ENCODE assay signal across 12 mouse cellular contexts in genomic region chr4:125534991-125535401, GRCm38 (mm10). TPM values are rescaled to one million over a fixed set of nuclear protein-coding genes. Genes with fewer than 3 reads are reported as not detected.
DNase-seq lines count a peak whose midpoint lies in the region; ATAC-seq and TF ChIP-seq lines count a peak whose summit lies in the region.
"Had no signal": no experiment of that assay in that cellular context is flagged by ENCODE, and none has a peak within 500 bp of the region (broad histone marks: within the 10 kb centered on the region; RNA-seq: fewer than 3 reads in every experiment).

No protein-coding gene starts in this region.

- intact Hi-C loops in left cerebral cortex, postnatal 14 days (cut with DNase I) = no loop called here

- no peak for TF ChIP-seq CTCF in liver, postnatal 0 days (IDR thresholded peaks at IDR 0.05; ENCODE audit: low read depth)

- H3K9me3 ChIP-seq in forebrain, embryonic 10.5 days = no peaks in the 10 kb centered on the region
- H3K9me3 ChIP-seq in hindbrain, embryonic 15.5 days = no peaks in the 10 kb centered on the region
- H3K9me3 ChIP-seq in midbrain, embryonic 16.5 days (replicated peaks; ENCODE audit: control insufficient read depth, low read length, poor library complexity, severe bottlenecking) = no peaks in the 10 kb centered on the region
- no peaks in the 10 kb centered on the region for H3K9me3 ChIP-seq in liver, postnatal 0 days (ENCODE audit: low read length)
- H3K9me3 ChIP-seq: embryonic facial prominence, embryonic 13.5 days; intestine, embryonic 15.5 days; megakaryocyte, embryonic 14.5 days had no signal

- H3K27ac ChIP-seq in forebrain, embryonic 10.5 days = peak overlapping the region; percentile 83
- H3K27ac ChIP-seq in hindbrain, embryonic 15.5 days (replicated peaks) = no peak overlapping the region; the same call in 1 of the 2 replicates
- H3K27ac ChIP-seq in midbrain, embryonic 16.5 days (ENCODE audit: low read length) = no peak overlapping the region
- no peak overlapping the region for H3K27ac ChIP-seq in liver, postnatal 0 days (ENCODE audit: low read depth)
- H3K27ac ChIP-seq: embryonic facial prominence, embryonic 13.5 days; intestine, embryonic 15.5 days; liver, embryonic 14.5 days had no signal

- DNase-seq in R1 (ENCODE audit: low read depth, low spot score) = peak; percentile 78
- peak; percentile 61 for DNase-seq in forebrain, embryonic 10.5 days (ENCODE audit: extremely low spot score, low spot score)
- DNase-seq in left cerebral cortex, postnatal 14 days (ENCODE audit: low spot score in 2 of 2) = no peak
- no peak for DNase-seq in lung, postnatal 10 days
- DNase-seq in liver, postnatal 0 days = no peak
- DNase-seq in heart, adult 11 months = no peak

- 5% methylated on average over 11 of the region's 11 CpGs for WGBS in forebrain, embryonic 10.5 days
- 6% methylated on average over 11 of the region's 11 CpGs for WGBS in hindbrain, embryonic 15.5 days
- 11% methylated on average over 11 of the region's 11 CpGs for WGBS in midbrain, embryonic 16.5 days
- WGBS in liver, postnatal 0 days (ENCODE audit: insufficient replicate concordance) = 18% methylated on average over 11 of the region's 11 CpGs

- H3K27me3 ChIP-seq in forebrain, embryonic 10.5 days (ENCODE audit: poor library complexity, severe bottlenecking) = peaks cover 86% of the 10 kb centered on the region
- no peaks in the 10 kb centered on the region for H3K27me3 ChIP-seq in hindbrain, embryonic 15.5 days
- 0 out of 2 replicates have a peak, but pooled peaks cover 3% of the 10 kb centered on the region for H3K27me3 ChIP-seq in midbrain, embryonic 16.5 days (ENCODE audit: control insufficient read depth, insufficient read depth, low read depth, low read length)
- peaks cover 8% of the 10 kb centered on the region; the same call in 1 of the 2 replicates for H3K27me3 ChIP-seq in liver, postnatal 0 days (ENCODE audit: insufficient read depth, low read length)

- ATAC-seq in hindbrain, embryonic 15.5 days (ENCODE audit: low FRiP score, low read depth) = peak; percentile 49
- ATAC-seq in midbrain, embryonic 16.5 days = peak; percentile 18; the same call in 1 of the 2 replicates
- ATAC-seq in liver, postnatal 0 days = no peak
- ATAC-seq: intestine, embryonic 15.5 days had no signal

- H3K4me3 ChIP-seq in forebrain, embryonic 10.5 days = peak overlapping the region; percentile 16
- H3K4me3 ChIP-seq in hindbrain, embryonic 15.5 days = no peak overlapping the region
- no peak overlapping the region for H3K4me3 ChIP-seq in midbrain, embryonic 16.5 days (ENCODE audit: low read depth, low read length)
- H3K4me3 ChIP-seq in liver, postnatal 0 days (ENCODE audit: low read depth, low read length) = no peak overlapping the region
- H3K4me3 ChIP-seq: embryonic facial prominence, embryonic 13.5 days; intestine, embryonic 15.5 days; megakaryocyte, embryonic 14.5 days had no signal

- no peak overlapping the region for H3K4me2 ChIP-seq in hindbrain, embryonic 15.5 days
- no peak overlapping the region for H3K4me2 ChIP-seq in midbrain, embryonic 16.5 days (ENCODE audit: low read length)
- H3K4me2 ChIP-seq in liver, postnatal 0 days (ENCODE audit: low read depth, low read length) = no peak overlapping the region
- H3K4me2 ChIP-seq: embryonic facial prominence, embryonic 13.5 days; intestine, embryonic 15.5 days had no signal

- H3K4me1 ChIP-seq in forebrain, embryonic 10.5 days = peaks cover 57% of the 10 kb centered on the region
- H3K4me1 ChIP-seq in hindbrain, embryonic 15.5 days (replicated peaks) = peaks cover 34% of the 10 kb centered on the region
- peaks cover 14% of the 10 kb centered on the region for H3K4me1 ChIP-seq in midbrain, embryonic 16.5 days (ENCODE audit: control insufficient read depth, insufficient read depth, low read length)
- H3K4me1 ChIP-seq in liver, postnatal 0 days (ENCODE audit: insufficient read depth) = no peaks in the 10 kb centered on the region
- H3K4me1 ChIP-seq: embryonic facial prominence, embryonic 13.5 days; intestine, embryonic 15.5 days had no signal

- TF ChIP-seq EP300 in liver, postnatal 0 days (IDR thresholded peaks at IDR 0.05; ENCODE audit: low read depth) = no peak

- no peaks in the 10 kb centered on the region for H3K36me3 ChIP-seq in forebrain, embryonic 10.5 days (replicated peaks)
- H3K36me3 ChIP-seq in hindbrain, embryonic 15.5 days = no peaks in the 10 kb centered on the region
- H3K36me3 ChIP-seq in midbrain, embryonic 16.5 days (ENCODE audit: control insufficient read depth, insufficient read depth, low read length) = no peaks in the 10 kb centered on the region
- no peaks in the 10 kb centered on the region for H3K36me3 ChIP-seq in liver, postnatal 0 days (replicated peaks; ENCODE audit: insufficient read depth, low read length)
- H3K36me3 ChIP-seq: embryonic facial prominence, embryonic 13.5 days; intestine, embryonic 15.5 days had no signal

- H3K9ac ChIP-seq in hindbrain, embryonic 15.5 days = no peak overlapping the region
- H3K9ac ChIP-seq in midbrain, embryonic 16.5 days (ENCODE audit: low read depth, low read length) = no peak overlapping the region
- H3K9ac ChIP-seq in liver, postnatal 0 days (replicated peaks) = no peak overlapping the region
- H3K9ac ChIP-seq: embryonic facial prominence, embryonic 13.5 days; intestine, embryonic 15.5 days; liver, embryonic 14.5 days had no signal

RNA-seq across cellular contexts. Expression of gene Grik3, which starts 44.5 kb away (rescaled TPM):
- 0.20 and 0.42 TPM in 2 replicates for polyA plus RNA-seq in forebrain, embryonic 10.5 days (2016; fragmentation: Nextera tagmentation; extraction: Ambion mirVana)
- 5.4 and 5.5 TPM in 2 replicates for polyA plus RNA-seq in hindbrain, embryonic 15.5 days (2015; fragmentation: Nextera tagmentation; extraction: Ambion mirVana)
- 4.4 and 5.9 TPM in 2 replicates for polyA plus RNA-seq in midbrain, embryonic 16.5 days (2015; fragmentation: Nextera tagmentation; extraction: Ambion mirVana)
- 10 to 100 TPM; 47.3 to 51.5 TPM for total RNA-seq in left cerebral cortex, postnatal 14 days (2021)
- polyA plus RNA-seq in liver, postnatal 0 days (2015; fragmentation: Nextera tagmentation; extraction: Ambion mirVana) = 0.01 TPM in 1 of 2 replicates, not detected in the other

Comparison
In these comparisons a context has a peak if more than half of its experiments do, and no peak if none do; other contexts are left out.
1. DNase-seq: peak in R1 (single experiment) and forebrain, embryonic 10.5 days (single experiment); none in left cerebral cortex, postnatal 14 days (0 of 2), lung, postnatal 10 days (single experiment), liver, postnatal 0 days (single experiment) and heart, adult 11 months (single experiment).